In the genomic region with DNA sequence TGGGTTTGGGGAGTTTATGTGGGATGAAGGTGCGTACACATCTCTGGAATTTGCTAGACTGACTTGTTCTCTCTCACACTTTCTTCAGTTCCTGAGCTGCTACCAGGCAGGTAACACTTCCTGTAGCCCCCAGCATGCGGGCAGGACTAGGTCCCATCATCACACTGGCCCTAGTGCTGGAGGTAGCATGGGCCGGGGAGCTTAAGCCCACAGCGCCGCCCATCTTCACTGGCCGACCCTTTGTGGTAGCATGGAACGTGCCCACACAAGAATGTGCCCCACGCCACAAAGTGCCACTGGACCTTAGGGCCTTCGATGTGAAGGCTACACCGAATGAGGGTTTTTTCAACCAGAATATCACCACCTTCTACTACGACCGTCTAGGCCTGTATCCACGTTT, we compare ENCODE assay signal across 8 mouse cellular contexts. TPM values are rescaled to one million over a fixed set of nuclear protein-coding genes. Genes with fewer than 3 reads are reported as not detected.
DNase-seq lines count a peak whose midpoint lies in the region; ATAC-seq and TF ChIP-seq lines count a peak whose summit lies in the region.

No protein-coding gene starts in this region.

- ATAC-seq in erythroblast, adult 5-6 weeks (replicated peaks; ENCODE audit: low FRiP score, poor library complexity, severe bottlenecking): no peak
- no peak for ATAC-seq in limb, embryonic 14.5 days (ENCODE audit: low FRiP score, low read depth)
- ATAC-seq in stomach, embryonic 15.5 days (ENCODE audit: insufficient read depth, low FRiP score, low read depth): no peak
- no peak for ATAC-seq in activated CD4-positive, CD25-positive, alpha-beta regulatory T cell, adult 4 months

- peaks cover 88% of the 10 kb centered on the region for H3K4me1 ChIP-seq in erythroblast, embryonic 14.5 days (ENCODE audit: control insufficient read depth)
- H3K4me1 ChIP-seq in thymus, adult 2 months (replicated peaks; ENCODE audit: control insufficient read depth, insufficient read depth, low read length): peaks cover 28% of the 10 kb centered on the region
- peaks cover 27% of the 10 kb centered on the region for H3K4me1 ChIP-seq in limb, embryonic 14.5 days (ENCODE audit: control insufficient read depth, insufficient read depth, low read length)
- H3K4me1 ChIP-seq in stomach, embryonic 15.5 days: peaks cover 49% of the 10 kb centered on the region

- H3K4me3 ChIP-seq in erythroblast, embryonic 14.5 days (replicated peaks): peak overlapping the region; percentile 93
- peak overlapping the region; percentile 13; the same call in 1 of the 2 replicates for H3K4me3 ChIP-seq in thymus, adult 2 months (ENCODE audit: control insufficient read depth, insufficient read depth, low read length)
- H3K4me3 ChIP-seq in limb, embryonic 14.5 days (replicated peaks; ENCODE audit: low read length): peak overlapping the region; percentile 75
- peak overlapping the region; percentile 85 for H3K4me3 ChIP-seq in stomach, embryonic 15.5 days (replicated peaks)

- no peak overlapping the region for H3K27ac ChIP-seq in thymus, adult 2 months (ENCODE audit: control insufficient read depth, insufficient read depth, low read length)
- peak overlapping the region; percentile 75; the same call in 1 of the 2 replicates for H3K27ac ChIP-seq in limb, embryonic 14.5 days (replicated peaks; ENCODE audit: low read depth, low read length)
- peak overlapping the region; percentile 91 for H3K27ac ChIP-seq in stomach, embryonic 15.5 days

- no peak for TF ChIP-seq CTCF in thymus, adult 2 months (IDR thresholded peaks at IDR 0.05; ENCODE audit: borderline replicate concordance, control insufficient read depth, extremely low read depth, insufficient read depth, low read length, poor library complexity)

- peak overlapping the region; percentile 93 for H3K4me2 ChIP-seq in limb, embryonic 14.5 days (replicated peaks; ENCODE audit: low read depth, low read length, severe bottlenecking)
- H3K4me2 ChIP-seq in stomach, embryonic 15.5 days: peak overlapping the region; percentile 74

- peaks cover 65% of the 10 kb centered on the region for H3K36me3 ChIP-seq in erythroblast, embryonic 14.5 days (ENCODE audit: control insufficient read depth)
- H3K36me3 ChIP-seq in thymus, adult 2 months (ENCODE audit: control insufficient read depth, insufficient read depth, low read length): no peaks in the 10 kb centered on the region; the same call in 1 of the 2 replicates
- H3K36me3 ChIP-seq in limb, embryonic 14.5 days (ENCODE audit: control insufficient read depth, insufficient read depth, low read length): peaks cover 43% of the 10 kb centered on the region
- peaks cover 26% of the 10 kb centered on the region for H3K36me3 ChIP-seq in stomach, embryonic 15.5 days

- no peak for TF ChIP-seq POLR2A in thymus, adult 2 months (IDR thresholded peaks at IDR 0.05; ENCODE audit: control insufficient read depth, extremely low read depth, insufficient read depth, low read length, poor library complexity)
- no peak for TF ChIP-seq POLR2A in limb, embryonic 14.5 days (IDR thresholded peaks at IDR 0.05; ENCODE audit: borderline replicate concordance, extremely low read depth, insufficient read depth, insufficient read length)

- DNase-seq in thymus, adult 2 months: no peak
- DNase-seq in thymus, postnatal 36 days: no peak
- DNase-seq in limb, embryonic 14.5 days (ENCODE audit: low spot score): no peak
- DNase-seq in spleen, adult 18-20 months: no peak

- 80% methylated on average over 13 of the region's 13 CpGs for WGBS in thymus, adult 2 months
- WGBS in limb, embryonic 14.5 days: 31% methylated on average over 13 of the region's 13 CpGs
- 36% methylated on average over 13 of the region's 13 CpGs for WGBS in stomach, embryonic 15.5 days

- no peaks in the 10 kb centered on the region for H3K9me3 ChIP-seq in erythroblast, embryonic 14.5 days (ENCODE audit: control insufficient read depth, low read length)
- no peaks in the 10 kb centered on the region for H3K9me3 ChIP-seq in limb, embryonic 14.5 days (ENCODE audit: control insufficient read depth, low read length)
- no peaks in the 10 kb centered on the region for H3K9me3 ChIP-seq in stomach, embryonic 15.5 days

- no peaks in the 10 kb centered on the region for H3K27me3 ChIP-seq in erythroblast, embryonic 14.5 days (ENCODE audit: control insufficient read depth)
- no peaks in the 10 kb centered on the region for H3K27me3 ChIP-seq in thymus, adult 2 months (ENCODE audit: control insufficient read depth, insufficient read depth, low read length)
- H3K27me3 ChIP-seq in limb, embryonic 14.5 days (ENCODE audit: control insufficient read depth, insufficient read depth, low read length): no peaks in the 10 kb centered on the region
- H3K27me3 ChIP-seq in stomach, embryonic 15.5 days (replicated peaks): no peaks in the 10 kb centered on the region

- H3K9ac ChIP-seq in limb, embryonic 14.5 days (ENCODE audit: low read depth, low read length, severe bottlenecking): peak overlapping the region; percentile 78
- peak overlapping the region; percentile 78 for H3K9ac ChIP-seq in stomach, embryonic 15.5 days

RNA-seq across cellular contexts. Expression of a gene that starts 2.3 kb away (rescaled TPM):
- 4.1 and 5.4 TPM in 2 replicates for polyA plus RNA-seq in erythroblast, embryonic 14.5 days (2012)
- 1.9 and 2.7 TPM in 2 replicates for total RNA-seq in erythroblast, adult 5-6 weeks (2015; ENCODE audit: low replicate concordance)
- total RNA-seq in erythroblast, adult 5-6 weeks (2017; ENCODE audit: low replicate concordance): 3.9 and 4.9 TPM in 2 replicates
- 35.6 and 39.8 TPM in 2 replicates for polyA plus RNA-seq in thymus, adult 2 months (2012; rRNA removed)
- polyA plus RNA-seq in limb, embryonic 14.5 days (2012; rRNA removed): 68.0 and 88.8 TPM in 2 replicates
- 123 and 130 TPM in 2 replicates for polyA plus RNA-seq in limb, embryonic 14.5 days (2014; fragmentation: Nextera tagmentation; extraction: Ambion mirVana)
- polyA plus RNA-seq in stomach, embryonic 15.5 days (2015; fragmentation: Nextera tagmentation; extraction: Ambion mirVana): 84.2 and 85.4 TPM in 2 replicates
- polyA plus RNA-seq in activated CD4-positive, CD25-positive, alpha-beta regulatory T cell, adult 4 months (2017; shearing (Covaris generic)): 10 to 100 TPM; 10.2 to 12.8 TPM

RNA-seq across cellular contexts. Expression of a gene that starts 6.7 kb away (rescaled TPM):
- polyA plus RNA-seq in erythroblast, embryonic 14.5 days (2012): 0.53 and 0.54 TPM in 2 replicates
- total RNA-seq in erythroblast, adult 5-6 weeks (2015; ENCODE audit: low replicate concordance): 2.7 and 9.8 TPM in 2 replicates
- total RNA-seq in erythroblast, adult 5-6 weeks (2017; ENCODE audit: low replicate concordance): 4.2 and 7.4 TPM in 2 replicates
- polyA plus RNA-seq in thymus, adult 2 months (2012; rRNA removed): 8.3 and 10.9 TPM in 2 replicates
- 11.1 TPM in 2 replicates for polyA plus RNA-seq in limb, embryonic 14.5 days (2012; rRNA removed)
- polyA plus RNA-seq in limb, embryonic 14.5 days (2014; fragmentation: Nextera tagmentation; extraction: Ambion mirVana): 6.9 and 8.5 TPM in 2 replicates
- polyA plus RNA-seq in stomach, embryonic 15.5 days (2015; fragmentation: Nextera tagmentation; extraction: Ambion mirVana): 9.2 and 10.8 TPM in 2 replicates
- 1 to 10 TPM; 4.1 to 4.3 TPM for polyA plus RNA-seq in activated CD4-positive, CD25-positive, alpha-beta regulatory T cell, adult 4 months (2017; shearing (Covaris generic))

RNA-seq across cellular contexts. Expression of a gene that starts 7.0 kb away (rescaled TPM):
- polyA plus RNA-seq in erythroblast, embryonic 14.5 days (2012): 3.7 and 5.3 TPM in 2 replicates
- 6.7 and 8.3 TPM in 2 replicates for total RNA-seq in erythroblast, adult 5-6 weeks (2015; ENCODE audit: low replicate concordance)
- 4.7 and 5.3 TPM in 2 replicates for total RNA-seq in erythroblast, adult 5-6 weeks (2017; ENCODE audit: low replicate concordance)
- polyA plus RNA-seq in thymus, adult 2 months (2012; rRNA removed): 67.3 and 68.1 TPM in 2 replicates
- polyA plus RNA-seq in limb, embryonic 14.5 days (2012; rRNA removed): 35.8 and 43.3 TPM in 2 replicates
- polyA plus RNA-seq in limb, embryonic 14.5 days (2014; fragmentation: Nextera tagmentation; extraction: Ambion mirVana): 42.1 and 43.0 TPM in 2 replicates
- polyA plus RNA-seq in stomach, embryonic 15.5 days (2015; fragmentation: Nextera tagmentation; extraction: Ambion mirVana): 42.6 and 46.1 TPM in 2 replicates
- 1 to 10 TPM; 7.3 to 7.8 TPM for polyA plus RNA-seq in activated CD4-positive, CD25-positive, alpha-beta regulatory T cell, adult 4 months (2017; shearing (Covaris generic))

RNA-seq across cellular contexts. Expression of a gene that starts 8.7 kb away (rescaled TPM):
- polyA plus RNA-seq in erythroblast, embryonic 14.5 days (2012): 10.1 and 11.4 TPM in 2 replicates
- total RNA-seq in erythroblast, adult 5-6 weeks (2015; ENCODE audit: low replicate concordance): 13.4 and 20.2 TPM in 2 replicates
- 9.5 and 17.9 TPM in 2 replicates for total RNA-seq in erythroblast, adult 5-6 weeks (2017; ENCODE audit: low replicate concordance)
- 102 and 103 TPM in 2 replicates for polyA plus RNA-seq in thymus, adult 2 months (2012; rRNA removed)
- 38.7 and 57.8 TPM in 2 replicates for polyA plus RNA-seq in limb, embryonic 14.5 days (2012; rRNA removed)
- 17.2 and 18.8 TPM in 2 replicates for polyA plus RNA-seq in limb, embryonic 14.5 days (2014; fragmentation: Nextera tagmentation; extraction: Ambion mirVana)
- 16.1 and 18.6 TPM in 2 replicates for polyA plus RNA-seq in stomach, embryonic 15.5 days (2015; fragmentation: Nextera tagmentation; extraction: Ambion mirVana)
- 10 to 100 TPM; 16.6 to 21.7 TPM for polyA plus RNA-seq in activated CD4-positive, CD25-positive, alpha-beta regulatory T cell, adult 4 months (2017; shearing (Covaris generic))

RNA-seq across cellular contexts. Expression of a gene that starts 10.6 kb away (rescaled TPM):
- 0.34 TPM in 1 of 2 replicates, not detected in the other for polyA plus RNA-seq in erythroblast, embryonic 14.5 days (2012)
- 2.3 and 2.9 TPM in 2 replicates for total RNA-seq in erythroblast, adult 5-6 weeks (2015; ENCODE audit: low replicate concordance)
- 1.1 and 1.4 TPM in 2 replicates for total RNA-seq in erythroblast, adult 5-6 weeks (2017; ENCODE audit: low replicate concordance)
- 2.4 TPM in 2 replicates for polyA plus RNA-seq in thymus, adult 2 months (2012; rRNA removed)
- 1.4 and 1.9 TPM in 2 replicates for polyA plus RNA-seq in limb, embryonic 14.5 days (2012; rRNA removed)
- 1.2 and 1.5 TPM in 2 replicates for polyA plus RNA-seq in limb, embryonic 14.5 days (2014; fragmentation: Nextera tagmentation; extraction: Ambion mirVana)
- polyA plus RNA-seq in stomach, embryonic 15.5 days (2015; fragmentation: Nextera tagmentation; extraction: Ambion mirVana): 1.1 and 1.7 TPM in 2 replicates
- under 1 TPM; 0.25 to 0.90 TPM for polyA plus RNA-seq in activated CD4-positive, CD25-positive, alpha-beta regulatory T cell, adult 4 months (2017; shearing (Covaris generic))

Comparison
In these comparisons a context has a peak if more than half of its experiments do, and no peak if none do; other contexts are left out.
1. H3K4me3 ChIP-seq: peak in every context shown above with its lines; median percentile 93 in erythroblast, embryonic 14.5 days; 85 in stomach, embryonic 15.5 days; 75 in limb, embryonic 14.5 days; 13 in thymus, adult 2 months.